In the genomic region with DNA sequence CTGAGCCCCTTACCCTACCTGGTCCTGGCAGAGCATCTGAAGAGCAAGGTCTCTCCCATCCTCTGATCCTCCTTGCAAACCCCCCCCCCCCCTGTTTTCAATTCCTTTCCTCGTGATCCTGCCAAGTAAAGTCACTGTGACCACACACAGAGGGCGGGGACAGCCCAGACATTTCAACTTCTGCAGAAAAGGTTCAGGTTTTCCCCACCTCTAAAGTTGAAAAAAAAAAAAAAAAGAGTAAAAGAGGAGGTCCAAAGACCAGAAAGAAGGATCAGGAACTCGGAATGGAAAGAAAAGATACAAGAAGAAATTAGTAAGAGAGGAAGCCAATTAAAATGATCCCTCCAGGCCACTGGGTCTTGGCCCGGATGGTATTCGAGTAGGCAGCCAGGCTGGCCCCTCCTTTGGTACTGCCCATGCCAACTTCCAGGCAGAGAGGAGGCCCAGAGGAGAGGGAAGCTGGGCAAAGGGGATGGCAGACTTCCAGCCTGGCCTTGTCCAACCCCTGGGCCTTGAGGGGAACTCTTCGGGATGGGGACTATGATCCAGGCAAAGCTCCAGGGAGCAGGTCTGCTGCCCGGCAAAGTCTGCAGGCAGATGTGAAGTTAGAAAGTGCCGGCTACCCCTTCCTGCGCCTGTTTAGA, we compare ENCODE assay signal across 8 mouse cellular contexts. TPM values are rescaled to one million over a fixed set of nuclear protein-coding genes. Genes with fewer than 3 reads are reported as not detected.
DNase-seq lines count a peak whose midpoint lies in the region; ATAC-seq and TF ChIP-seq lines count a peak whose summit lies in the region.

Gene Stat5a (plus strand): TSS at position 417 of the 644 bp plus-strand sequence.

- peaks cover 34% of the 10 kb centered on the region for H3K27me3 ChIP-seq in forebrain, embryonic 14.5 days (replicated peaks; ENCODE audit: control insufficient read depth, insufficient read depth, low read length)
- no peaks in the 10 kb centered on the region for H3K27me3 ChIP-seq in lung, postnatal 0 days (replicated peaks; ENCODE audit: insufficient read depth, low read length)

- no peak within 1 kb of the TSS for H3K27ac ChIP-seq in forebrain, embryonic 14.5 days (ENCODE audit: low read depth, low read length)
- peak within 1 kb of the TSS; percentile 76 for H3K27ac ChIP-seq in lung, postnatal 0 days (ENCODE audit: low read length)

- peak within 1 kb of the TSS; percentile 51 for H3K4me2 ChIP-seq in forebrain, embryonic 14.5 days (ENCODE audit: low read length)
- H3K4me2 ChIP-seq in lung, postnatal 0 days (replicated peaks; ENCODE audit: low read depth, low read length), result peak within 1 kb of the TSS; percentile 82

- no peak for TF ChIP-seq CTCF in lung, postnatal 0 days (IDR thresholded peaks at IDR 0.05)

- DNase-seq in CD4-positive helper T cell, adult 2 months (ENCODE audit: low read depth, low spot score), result peak; percentile 49
- peak; percentile 91 to 96 for DNase-seq in adrenal gland, adult (ENCODE audit: inconsistent age in 2 of 2, low spot score in 1 of 2)
- peak; percentile 40 for DNase-seq in forebrain, embryonic 14.5 days (ENCODE audit: low spot score)
- DNase-seq in heart, postnatal 25 days (ENCODE audit: low spot score), result peak; percentile 68
- DNase-seq in kidney, postnatal 4 days, result peak; percentile 29 to 56
- peak; percentile 42 for DNase-seq in lung, postnatal 0 days (ENCODE audit: low spot score)
- peak; percentile 87 for DNase-seq in ovary, postnatal 36 days (ENCODE audit: low spot score)
- DNase-seq in spleen, adult 18-20 months, result no peak

- no peaks in the 10 kb centered on the region for H3K9me3 ChIP-seq in forebrain, embryonic 14.5 days (replicated peaks; ENCODE audit: control insufficient read depth, low read length)
- H3K9me3 ChIP-seq in lung, postnatal 0 days (ENCODE audit: low read length), result no peaks in the 10 kb centered on the region

- no peaks in the 10 kb centered on the region for H3K36me3 ChIP-seq in forebrain, embryonic 14.5 days (ENCODE audit: control insufficient read depth, insufficient read depth, low read length)
- H3K36me3 ChIP-seq in lung, postnatal 0 days (ENCODE audit: insufficient read depth, low read length), result no peaks in the 10 kb centered on the region

- H3K4me3 ChIP-seq in forebrain, embryonic 14.5 days (ENCODE audit: low read depth, low read length), result peak within 1 kb of the TSS; percentile 33
- H3K4me3 ChIP-seq in lung, postnatal 0 days (ENCODE audit: low read depth, low read length), result peak within 1 kb of the TSS; percentile 50

- no peak for ATAC-seq in forebrain, embryonic 14.5 days
- no peak for ATAC-seq in lung, postnatal 0 days

- WGBS in forebrain, embryonic 14.5 days, result 51% methylated on average over 9 of the region's 9 CpGs
- WGBS in lung, postnatal 0 days, result 41% methylated on average over 9 of the region's 9 CpGs

- H3K4me1 ChIP-seq in forebrain, embryonic 14.5 days (ENCODE audit: control insufficient read depth, insufficient read depth, low read length), result no peaks in the 10 kb centered on the region
- no peaks in the 10 kb centered on the region for H3K4me1 ChIP-seq in lung, postnatal 0 days (ENCODE audit: insufficient read depth, low read depth, low read length)

- intact Hi-C loops in heart, postnatal 25 days (cut with DNase I), result loop anchor here (5.0 kb wide), 1 partner anchor 72 kb away; no protein-coding TSS in a partner anchor

- TF ChIP-seq EP300 in lung, postnatal 0 days (IDR thresholded peaks at IDR 0.05), result no peak

- peak within 1 kb of the TSS; percentile 47 for H3K9ac ChIP-seq in forebrain, embryonic 14.5 days (ENCODE audit: low read length)
- 0 out of 2 replicates have a peak within 1 kb of the TSS, but pooled peaks have one; percentile 32 for H3K9ac ChIP-seq in lung, postnatal 0 days (replicated peaks; ENCODE audit: low read depth)

RNA-seq across cellular contexts. Expression of gene Stat5a, which starts in this region (rescaled TPM):
- polyA plus RNA-seq in forebrain, embryonic 14.5 days (2014; fragmentation: Nextera tagmentation; extraction: Ambion mirVana), result 0.69 and 0.96 TPM in 2 replicates
- 10 to 100 TPM; 24.3 to 30.1 TPM for total RNA-seq in heart, postnatal 25 days (2021)
- polyA plus RNA-seq in lung, postnatal 0 days (2015; fragmentation: Nextera tagmentation; extraction: Ambion mirVana), result 6.2 and 7.1 TPM in 2 replicates

Comparison
In these comparisons a context has a peak if more than half of its experiments do, and no peak if none do; other contexts are left out.
1. Peak in DNase-seq, H3K4me3 ChIP-seq, H3K9ac ChIP-seq and H3K4me2 ChIP-seq in forebrain, embryonic 14.5 days; RNA of the gene not detected or under 1 TPM.
2. DNase-seq: peak in CD4-positive helper T cell, adult 2 months (single experiment), adrenal gland, adult (2 of 2), heart, postnatal 25 days (single experiment), kidney, postnatal 4 days (2 of 2), lung, postnatal 0 days (single experiment) and ovary, postnatal 36 days (single experiment); none in spleen, adult 18-20 months (0 of 2).